Mouse (Mus musculus): Measurements from ENCODE around the gene 2700097O09Rik. TPM values are rescaled to one million over a fixed set of nuclear protein-coding genes. Genes with fewer than 3 reads are reported as not detected.

Gene 2700097O09Rik
- 7.6 TPM for polyA plus RNA-seq (2014; fragmentation: Illumina TruSeq; extraction: RNeasy Lipid Tissue Mini Kit (QIAGEN cat#74804); ENCODE audit: insufficient read depth, low read depth, low replicate concordance)

GRCm38 (mm10) chr12:55079726-55080600 is at the start of gene 2700097O09Rik, which contains the start of gene Srp54a:
Gene 2700097O09Rik (minus strand): TSS chr12:55080110.
Gene Srp54a (plus strand): TSS chr12:55080262.

GRCm38 (mm10) chr12:55124242-55124641 is 44.3 kb upstream of the 2700097O09Rik start, which contains the start of gene Fam177a:
Gene Fam177a (plus strand): TSS chr12:55124469.

GRCm38 (mm10) chr12:55013626-55014398 is 66.1 kb downstream of the 2700097O09Rik start, which contains the start of gene Baz1a:
Gene Baz1a (minus strand): TSS chr12:55014348.

Other genes with a start within 250 kb of the 2700097O09Rik start
- 73.2 TPM for gene Cfl2, start 217.2 kb downstream of the 2700097O09Rik start, polyA plus RNA-seq (2014; fragmentation: Illumina TruSeq; extraction: RNeasy Lipid Tissue Mini Kit (QIAGEN cat#74804); ENCODE audit: insufficient read depth, low read depth, low replicate concordance)
- not detected for gene Gm20403, start 93.6 kb downstream of the 2700097O09Rik start, polyA plus RNA-seq (2014; fragmentation: Illumina TruSeq; extraction: RNeasy Lipid Tissue Mini Kit (QIAGEN cat#74804); ENCODE audit: insufficient read depth, low read depth, low replicate concordance)
- 11.6 TPM for gene Baz1a, start 65.8 kb downstream of the 2700097O09Rik start, polyA plus RNA-seq (2014; fragmentation: Illumina TruSeq; extraction: RNeasy Lipid Tissue Mini Kit (QIAGEN cat#74804); ENCODE audit: insufficient read depth, low read depth, low replicate concordance)
- gene Srp54a, start 152 bp upstream of the 2700097O09Rik start, polyA plus RNA-seq (2014; fragmentation: Illumina TruSeq; extraction: RNeasy Lipid Tissue Mini Kit (QIAGEN cat#74804); ENCODE audit: insufficient read depth, low read depth, low replicate concordance) = 47.2 TPM
- 23.9 TPM for gene Fam177a, start 44.4 kb upstream of the 2700097O09Rik start, polyA plus RNA-seq (2014; fragmentation: Illumina TruSeq; extraction: RNeasy Lipid Tissue Mini Kit (QIAGEN cat#74804); ENCODE audit: insufficient read depth, low read depth, low replicate concordance)
- 12.0 TPM for gene Srp54b, start 75.0 kb upstream of the 2700097O09Rik start, polyA plus RNA-seq (2014; fragmentation: Illumina TruSeq; extraction: RNeasy Lipid Tissue Mini Kit (QIAGEN cat#74804); ENCODE audit: insufficient read depth, low read depth, low replicate concordance)
- 3.3 TPM for gene 1700047I17Rik2, start 119.5 kb upstream of the 2700097O09Rik start, polyA plus RNA-seq (2014; fragmentation: Illumina TruSeq; extraction: RNeasy Lipid Tissue Mini Kit (QIAGEN cat#74804); ENCODE audit: insufficient read depth, low read depth, low replicate concordance)
- 37.1 TPM for gene Srp54c, start 150.1 kb upstream of the 2700097O09Rik start, polyA plus RNA-seq (2014; fragmentation: Illumina TruSeq; extraction: RNeasy Lipid Tissue Mini Kit (QIAGEN cat#74804); ENCODE audit: insufficient read depth, low read depth, low replicate concordance)
- 5.1 TPM for gene 1110008L16Rik, start 219.5 kb upstream of the 2700097O09Rik start, polyA plus RNA-seq (2014; fragmentation: Illumina TruSeq; extraction: RNeasy Lipid Tissue Mini Kit (QIAGEN cat#74804); ENCODE audit: insufficient read depth, low read depth, low replicate concordance)
- gene Ppp2r3c, start 222.9 kb upstream of the 2700097O09Rik start, polyA plus RNA-seq (2014; fragmentation: Illumina TruSeq; extraction: RNeasy Lipid Tissue Mini Kit (QIAGEN cat#74804); ENCODE audit: insufficient read depth, low read depth, low replicate concordance) = 5.0 TPM